Mouse (Mus musculus) limb, embryonic 12.5 days (tissue): ENCODE data around the gene Fam184a. TPM values are rescaled to one million over a fixed set of nuclear protein-coding genes. Genes with fewer than 3 reads are reported as not detected.

Source experiments
- ATAC-seq: fragments of 200-750 bp; cut with Nextera tagmentation; 2 replicates; pipeline ENCODE4 v1.8.0; 2017; ENCODE audit warnings: low read depth, moderate TSS enrichment; ENCODE audit not compliant: insufficient number of reproducible peaks, insufficient read depth, low FRiP score, low TSS enrichment
- H3K27ac ChIP-seq: fragments of 300-500 bp; sonication (generic); 2 replicates; pipeline ENCODE4 v1.5.1; 2016; ENCODE audit warnings: mild to moderate bottlenecking, moderate library complexity
- H3K27me3 ChIP-seq: fragments of 300-500 bp; sonication (generic); 2 replicates; pipeline ENCODE4 v1.6.1; 2016; ENCODE audit warnings: mild to moderate bottlenecking, moderate library complexity
- H3K36me3 ChIP-seq: fragments of 300-500 bp; sonication (generic); 2 replicates; pipeline ENCODE4 v1.6.1; 2016; ENCODE audit warnings: mild to moderate bottlenecking, moderate library complexity
- H3K4me1 ChIP-seq: fragments of 300-500 bp; sonication (generic); replicated peaks from 2 replicates; pipeline ENCODE4 v1.6.1; 2016
- H3K4me2 ChIP-seq: fragments of 300-500 bp; sonication (generic); 2 replicates; pipeline ENCODE4 v1.6.1; 2016; ENCODE audit warnings: mild to moderate bottlenecking, moderate library complexity
- H3K4me3 ChIP-seq: fragments of 300-500 bp; sonication (generic); replicated peaks from 2 replicates; pipeline ENCODE4 v1.5.1; 2016; ENCODE audit warnings: mild to moderate bottlenecking
- H3K9ac ChIP-seq: fragments of 300-500 bp; sonication (generic); replicated peaks from 2 replicates; pipeline ENCODE4 v1.6.1; 2016; ENCODE audit warnings: mild to moderate bottlenecking, moderate library complexity
- H3K9me3 ChIP-seq: fragments of 300-500 bp; sonication (generic); 2 replicates; pipeline ENCODE4 v1.6.1; 2016; ENCODE audit warnings: mild to moderate bottlenecking, moderate library complexity
- WGBS: fragments of 180-500 bp; shearing (Covaris S2); methylation state at CpG from one replicate; pipeline ENCODE4 v1.1.7; 2016; 5-methylcytosine and 5-hydroxymethylcytosine counted together
- polyA plus RNA-seq: library from polyadenylated mRNA; unstranded; fragments of >200 nt; fragmentation: Nextera tagmentation; extraction: Ambion mirVana; gene quantifications from 2 replicates; pipeline ENCODE4 v1.2.1, GENCODE M21; 2016

The Fam184a gene
- polyA plus RNA-seq: 8.1 and 8.6 TPM in 2 replicates

DNA sequence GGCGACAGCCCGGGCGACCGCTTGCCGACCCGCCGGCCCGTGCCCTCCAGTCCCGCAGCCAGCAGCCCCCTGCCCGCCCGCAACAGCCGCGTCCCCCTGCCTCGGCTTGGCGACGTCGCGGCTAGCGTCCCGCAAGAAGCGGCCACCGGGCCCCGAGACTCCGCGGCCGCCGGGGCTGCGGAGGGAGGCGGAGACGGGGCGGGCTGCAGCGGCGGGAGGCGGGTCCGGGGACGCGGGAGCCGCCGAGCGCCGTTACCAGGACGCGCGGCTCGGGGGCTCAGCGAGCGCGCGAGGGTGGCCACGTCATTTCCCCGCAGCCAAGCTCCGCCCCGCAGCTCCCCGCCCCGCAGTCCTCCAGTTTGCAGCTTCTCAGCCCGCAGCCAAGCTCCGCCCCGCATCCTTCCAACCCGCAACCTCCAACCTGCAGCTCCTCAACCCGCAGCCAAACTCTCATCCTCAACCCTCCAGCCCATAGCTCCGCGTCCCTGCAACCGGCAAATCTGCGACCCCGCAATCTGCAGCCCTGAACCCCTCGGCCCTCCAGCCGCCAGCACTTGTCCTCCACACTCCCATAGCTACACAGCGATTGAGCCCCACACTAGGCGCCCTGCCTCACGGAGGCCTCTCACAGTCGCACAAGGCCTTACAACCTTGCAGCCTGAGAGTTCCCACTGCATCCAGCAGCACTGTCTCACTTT is at the start of gene Fam184a:
Gene Fam184a, minus strand, starts transcription at position 169 of the 698 bp plus-strand sequence.
- peak; percentile 67 for ATAC-seq
- Histone ChIP-seq H3K9ac (peak within 1 kb of the TSS; percentile 75), H3K27me3 (peaks cover 16% of the 10 kb centered on the region), H3K4me2 (peak within 1 kb of the TSS; percentile 75), H3K9me3 (no peaks in the 10 kb centered on the region), H3K4me1 (peaks cover 19% of the 10 kb centered on the region; the same call in 1 of the 2 replicates), H3K27ac (0 out of 2 replicates have a peak within 1 kb of the TSS, but pooled peaks have one; percentile 29), H3K36me3 (no peaks in the 10 kb centered on the region), H3K4me3 (peak within 1 kb of the TSS; percentile 90)
- 6% methylated on average over 58 of the region's 71 CpGs for WGBS

DNA sequence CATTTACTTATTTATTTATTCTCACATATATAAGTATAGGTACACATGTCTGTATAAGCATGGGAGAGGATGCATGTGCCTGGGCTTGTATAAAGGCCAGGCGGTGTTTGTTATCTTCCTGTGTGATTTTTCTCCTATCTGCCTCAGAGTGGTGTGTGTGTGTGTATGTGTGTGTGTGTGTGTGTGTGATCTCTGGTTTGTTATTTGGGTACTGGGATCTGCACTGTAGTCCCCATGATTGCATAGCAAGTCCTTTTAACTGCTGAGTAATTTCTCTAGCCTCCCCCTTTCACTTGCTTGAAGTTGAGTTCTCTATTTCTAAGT is 45.3 kb upstream of the Fam184a start:
- H3K4me2 ChIP-seq: no peak overlapping the region

GRCm38 (mm10) chr10:53795567-53796257 is 44.8 kb upstream of the Fam184a start:
- no peak for ATAC-seq
- Histone ChIP-seq H3K36me3 (no peaks in the 10 kb centered on the region), H3K27me3 (no peaks in the 10 kb centered on the region), H3K9me3 (no peaks in the 10 kb centered on the region), H3K4me3 (no peak overlapping the region), H3K4me1 (no peaks in the 10 kb centered on the region; the same call in 1 of the 2 replicates), H3K4me2 (no peak overlapping the region), H3K27ac (no peak overlapping the region), H3K9ac (no peak overlapping the region)
- 8% methylated on average over 2 of the region's 2 CpGs for WGBS

More for the DNA sequence above, 45.3 kb upstream of the Fam184a start:
- Histone ChIP-seq H3K27me3 (no peaks in the 10 kb centered on the region), H3K4me1 (peaks cover 5% of the 10 kb centered on the region; the same call in 1 of the 2 replicates), H3K9me3 (no peaks in the 10 kb centered on the region), H3K27ac (no peak overlapping the region), H3K36me3 (no peaks in the 10 kb centered on the region), H3K4me3 (no peak overlapping the region), H3K9ac (no peak overlapping the region)
- ATAC-seq: no peak; the same call in 1 of the 2 replicates
- WGBS: 100% methylated on average over 1 of the region's 1 CpGs

- Histone ChIP-seq H3K4me2 (no peak overlapping the region), H3K9me3 (peaks cover 8% of the 10 kb centered on the region), H3K27me3 (no peaks in the 10 kb centered on the region), H3K4me1 (no peaks in the 10 kb centered on the region), H3K36me3 (no peaks in the 10 kb centered on the region), H3K9ac (no peak overlapping the region), H3K27ac (no peak overlapping the region), H3K4me3 (no peak overlapping the region)
- WGBS: 88% methylated on average over 2 of the region's 2 CpGs
- no peak for ATAC-seq
Observed at GRCm38 (mm10) chr10:53791281-53791680, 40.4 kb upstream of the Fam184a start.

GRCm38 (mm10) chr10:53776591-53776990 is 25.7 kb upstream of the Fam184a start:
- Histone ChIP-seq H3K4me3 (no peak overlapping the region), H3K4me1 (0 out of 2 replicates have a peak, but pooled peaks cover 2% of the 10 kb centered on the region), H3K4me2 (no peak overlapping the region), H3K9me3 (no peaks in the 10 kb centered on the region), H3K9ac (no peak overlapping the region), H3K27me3 (no peaks in the 10 kb centered on the region), H3K27ac (no peak overlapping the region), H3K36me3 (no peaks in the 10 kb centered on the region)
- whole genome bisulfite sequencing: 83% methylated on average over 2 of the region's 2 CpGs
- no peak for ATAC-seq

DNA sequence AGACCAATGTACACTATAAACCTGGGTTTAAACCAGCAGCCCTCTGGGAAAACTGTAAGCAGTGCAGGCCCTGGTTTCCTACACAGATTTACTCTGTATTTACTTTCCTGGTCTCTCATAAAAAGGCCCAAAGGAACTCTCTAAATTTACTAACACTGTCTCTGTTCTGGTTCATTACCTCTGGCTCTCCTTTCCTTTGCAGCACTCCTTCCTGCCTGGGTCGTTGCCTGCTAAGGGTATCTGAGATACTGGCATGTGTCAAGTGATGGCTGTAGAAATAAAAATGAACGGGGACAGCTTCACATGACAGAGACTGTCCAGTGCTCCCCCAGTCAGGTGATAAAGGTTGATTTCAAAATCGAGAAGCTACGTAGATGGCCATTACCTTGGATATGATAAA is 21.8 kb upstream of the Fam184a start:
- Histone ChIP-seq H3K27me3 (no peaks in the 10 kb centered on the region), H3K36me3 (no peaks in the 10 kb centered on the region), H3K4me1 (0 out of 2 replicates have a peak, but pooled peaks cover 2% of the 10 kb centered on the region), H3K9ac (no peak overlapping the region), H3K4me3 (no peak overlapping the region), H3K9me3 (no peaks in the 10 kb centered on the region), H3K4me2 (no peak overlapping the region), H3K27ac (no peak overlapping the region)
- ATAC-seq: no peak
- 67% methylated on average over 4 of the region's 4 CpGs for WGBS

- 59% methylated on average over 2 of the region's 2 CpGs for WGBS
- Histone ChIP-seq H3K9me3 (no peaks in the 10 kb centered on the region), H3K36me3 (no peaks in the 10 kb centered on the region), H3K4me3 (no peak overlapping the region), H3K9ac (no peak overlapping the region), H3K27me3 (no peaks in the 10 kb centered on the region), H3K27ac (no peak overlapping the region), H3K4me1 (0 out of 2 replicates have a peak, but pooled peaks cover 2% of the 10 kb centered on the region), H3K4me2 (no peak overlapping the region)
- ATAC-seq: no peak
Observed at GRCm38 (mm10) chr10:53771480-53771879, 20.6 kb upstream of the Fam184a start.

DNA sequence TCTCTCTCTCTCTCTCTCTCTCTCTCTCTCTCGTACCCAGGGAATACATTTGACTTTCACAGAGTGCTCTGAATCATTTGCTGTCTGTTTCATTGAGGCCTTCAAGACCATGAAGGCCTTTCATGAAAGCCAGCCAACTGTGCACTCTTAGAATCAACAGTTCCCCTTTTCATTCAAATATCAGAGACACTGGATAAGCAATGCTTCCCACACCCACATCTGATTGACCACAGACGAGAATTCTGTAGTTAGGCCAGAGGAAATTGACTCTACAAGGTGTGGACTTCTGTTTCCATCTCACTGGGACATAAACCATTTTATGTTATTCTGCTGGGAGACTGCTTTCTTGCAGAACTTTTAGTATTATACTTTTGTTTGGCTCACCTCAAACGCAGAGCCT is 17.8 kb upstream of the Fam184a start:
- no peak for ATAC-seq

GRCm38 (mm10) chr10:53765471-53765870 is 14.5 kb upstream of the Fam184a start:
- Histone ChIP-seq H3K4me1 (no peaks in the 10 kb centered on the region), H3K36me3 (no peaks in the 10 kb centered on the region), H3K27ac (no peak overlapping the region), H3K4me2 (no peak overlapping the region), H3K27me3 (no peaks in the 10 kb centered on the region), H3K9ac (no peak overlapping the region), H3K9me3 (no peaks in the 10 kb centered on the region), H3K4me3 (no peak overlapping the region)
- ATAC-seq: no peak
- WGBS: 78% methylated on average over 4 of the region's 4 CpGs

More for the DNA sequence above, 17.8 kb upstream of the Fam184a start:
- no peak overlapping the region for H3K27ac ChIP-seq
- WGBS: 64% methylated on average over 3 of the region's 3 CpGs
- no peaks in the 10 kb centered on the region for H3K27me3 ChIP-seq
- H3K4me2 ChIP-seq: no peak overlapping the region
- no peak overlapping the region for H3K4me3 ChIP-seq
- no peaks in the 10 kb centered on the region for H3K9me3 ChIP-seq
- H3K4me1 ChIP-seq: 0 out of 2 replicates have a peak, but pooled peaks cover 2% of the 10 kb centered on the region
- no peaks in the 10 kb centered on the region for H3K36me3 ChIP-seq
- no peak overlapping the region for H3K9ac ChIP-seq

- Histone ChIP-seq H3K4me2 (no peak overlapping the region), H3K9me3 (no peaks in the 10 kb centered on the region), H3K27ac (no peak overlapping the region), H3K9ac (no peak overlapping the region), H3K36me3 (no peaks in the 10 kb centered on the region), H3K4me1 (peaks cover 17% of the 10 kb centered on the region; the same call in 1 of the 2 replicates), H3K27me3 (peaks cover 16% of the 10 kb centered on the region), H3K4me3 (no peak overlapping the region)
- no peak for ATAC-seq
- WGBS: 81% methylated on average over 1 of the region's 1 CpGs
Observed at GRCm38 (mm10) chr10:53752723-53753122, 1.8 kb upstream of the Fam184a start.

GRCm38 (mm10) chr10:53750275-53750954 is 508 bp downstream of the Fam184a start:
- peaks cover 16% of the 10 kb centered on the region for H3K27me3 ChIP-seq
- 7% methylated on average over 39 of the region's 39 CpGs for WGBS
- 0 out of 2 replicates have a peak overlapping the region, but pooled peaks have one; percentile 29 for H3K27ac ChIP-seq
- no peaks in the 10 kb centered on the region for H3K36me3 ChIP-seq
- no peaks in the 10 kb centered on the region for H3K9me3 ChIP-seq
- H3K9ac ChIP-seq: peak overlapping the region; percentile 75
- peak overlapping the region; percentile 75 for H3K4me2 ChIP-seq
- ATAC-seq: peak; percentile 33; the same call in 1 of the 2 replicates
- H3K4me1 ChIP-seq: peaks cover 19% of the 10 kb centered on the region; the same call in 1 of the 2 replicates
- H3K4me3 ChIP-seq: peak overlapping the region; percentile 90
